ENCODE assay signal across 16 mouse cellular contexts in genomic region chr7:89456380-89457076, GRCm38 (mm10). TPM values are rescaled to one million over a fixed set of nuclear protein-coding genes. Genes with fewer than 3 reads are reported as not detected.
DNase-seq lines count a peak whose midpoint lies in the region; ATAC-seq and TF ChIP-seq lines count a peak whose summit lies in the region.
"Had no signal": no experiment of that assay in that cellular context is flagged by ENCODE, and none has a peak within 500 bp of the region (broad histone marks: within the 10 kb centered on the region; RNA-seq: fewer than 3 reads in every experiment).

No protein-coding gene starts in this region.

- no peak overlapping the region for H3K9ac ChIP-seq in kidney, embryonic 14.5 days (ENCODE audit: low read depth, low read length)
- H3K9ac ChIP-seq in embryonic facial prominence, embryonic 14.5 days (ENCODE audit: low read depth, low read length), result no peak overlapping the region
- H3K9ac ChIP-seq: heart, embryonic 13.5 days; limb, embryonic 15.5 days had no signal

- peak; percentile 35; the same call in 1 of the 2 replicates for ATAC-seq in kidney, embryonic 14.5 days (ENCODE audit: low FRiP score, low TSS enrichment)
- peak; percentile 68 for ATAC-seq in embryonic facial prominence, embryonic 14.5 days (ENCODE audit: low read depth)

- no peaks in the 10 kb centered on the region for H3K27me3 ChIP-seq in kidney, embryonic 14.5 days (ENCODE audit: control insufficient read depth, insufficient read depth, low read length)
- no peaks in the 10 kb centered on the region for H3K27me3 ChIP-seq in embryonic facial prominence, embryonic 14.5 days (replicated peaks; ENCODE audit: control insufficient read depth, insufficient read depth, low read length)
- no peaks in the 10 kb centered on the region for H3K27me3 ChIP-seq in limb, embryonic 10.5 days (ENCODE audit: low read depth, poor library complexity, severe bottlenecking)
- H3K27me3 ChIP-seq: heart, embryonic 13.5 days; limb, embryonic 15.5 days had no signal

- no peak overlapping the region; the same call in 1 of the 2 replicates for H3K27ac ChIP-seq in kidney, embryonic 14.5 days (ENCODE audit: low read depth, low read length)
- no peak overlapping the region for H3K27ac ChIP-seq in embryonic facial prominence, embryonic 14.5 days (replicated peaks; ENCODE audit: low read depth, low read length)
- peak overlapping the region; percentile 79 for H3K27ac ChIP-seq in limb, embryonic 10.5 days
- H3K27ac ChIP-seq: gastrocnemius, adult 2 months; heart, embryonic 13.5 days; layer of hippocampus, adult 2 months; limb, embryonic 15.5 days had no signal

- no peaks in the 10 kb centered on the region for H3K9me3 ChIP-seq in kidney, embryonic 14.5 days (ENCODE audit: control insufficient read depth, low read length)
- H3K9me3 ChIP-seq in embryonic facial prominence, embryonic 14.5 days (ENCODE audit: control insufficient read depth, low read length), result no peaks in the 10 kb centered on the region
- no peaks in the 10 kb centered on the region for H3K9me3 ChIP-seq in limb, embryonic 10.5 days (replicated peaks)
- H3K9me3 ChIP-seq: G1E; heart, embryonic 13.5 days; limb, embryonic 15.5 days had no signal

- peaks cover 7% of the 10 kb centered on the region; the same call in 1 of the 2 replicates for H3K4me1 ChIP-seq in kidney, embryonic 14.5 days (ENCODE audit: control insufficient read depth, insufficient read depth, low read length)
- H3K4me1 ChIP-seq in embryonic facial prominence, embryonic 14.5 days (ENCODE audit: control insufficient read depth, insufficient read depth, low read length), result peaks cover 14% of the 10 kb centered on the region
- H3K4me1 ChIP-seq in limb, embryonic 10.5 days, result peaks cover 27% of the 10 kb centered on the region

- no peak for TF ChIP-seq POLR2A in brain, embryonic 14.5 days (IDR thresholded peaks at IDR 0.05; ENCODE audit: borderline replicate concordance, extremely low read depth, insufficient read depth, insufficient read length, poor library complexity, severe bottlenecking)

- no peak for DNase-seq in kidney, adult 8-10 months
- peak; percentile 57 for DNase-seq in brain, embryonic 14.5 days (ENCODE audit: low read depth)
- DNase-seq in embryonic facial prominence, embryonic 14.5 days (ENCODE audit: low spot score), result peak; percentile 81
- peak; percentile 48 for DNase-seq in limb, embryonic 10.5 days (ENCODE audit: low spot score)
- DNase-seq in left cerebral cortex, adult 11 months (ENCODE audit: low spot score), result no peak
- no peak for DNase-seq in thymus, postnatal 10 days (ENCODE audit: low spot score in 2 of 2)
- DNase-seq in urinary bladder, postnatal 4 days (ENCODE audit: low spot score in 2 of 2), result no peak
- DNase-seq: B cell, adult 2 months; cerebellum, adult 2 months; gastrocnemius, adult 2 months; thymus, postnatal 36 days had no signal

- no peak overlapping the region for H3K4me3 ChIP-seq in kidney, embryonic 14.5 days (ENCODE audit: low read length)
- H3K4me3 ChIP-seq in embryonic facial prominence, embryonic 14.5 days (ENCODE audit: low read depth, low read length), result no peak overlapping the region
- no peak overlapping the region for H3K4me3 ChIP-seq in limb, embryonic 10.5 days
- H3K4me3 ChIP-seq: gastrocnemius, adult 2 months; heart, embryonic 13.5 days; layer of hippocampus, adult 2 months; limb, embryonic 15.5 days had no signal

- WGBS in kidney, embryonic 14.5 days, result 23% methylated on average over 7 of the region's 7 CpGs
- WGBS in embryonic facial prominence, embryonic 14.5 days, result 14% methylated on average over 7 of the region's 7 CpGs
- 44% methylated on average over 7 of the region's 7 CpGs for WGBS in limb, embryonic 10.5 days

- H3K4me2 ChIP-seq in kidney, embryonic 14.5 days (replicated peaks; ENCODE audit: low read depth, low read length), result no peak overlapping the region
- no peak overlapping the region for H3K4me2 ChIP-seq in embryonic facial prominence, embryonic 14.5 days (ENCODE audit: low read depth, low read length)
- H3K4me2 ChIP-seq: heart, embryonic 13.5 days; limb, embryonic 15.5 days had no signal

- H3K36me3 ChIP-seq in kidney, embryonic 14.5 days (ENCODE audit: control insufficient read depth, insufficient read depth, low read length), result no peaks in the 10 kb centered on the region
- H3K36me3 ChIP-seq in embryonic facial prominence, embryonic 14.5 days (ENCODE audit: control insufficient read depth, insufficient read depth, low read length), result no peaks in the 10 kb centered on the region
- no peaks in the 10 kb centered on the region for H3K36me3 ChIP-seq in limb, embryonic 10.5 days
- H3K36me3 ChIP-seq: G1E; heart, embryonic 13.5 days; limb, embryonic 15.5 days had no signal

- TF ChIP-seq CTCF in brain, embryonic 14.5 days (IDR thresholded peaks at IDR 0.05; ENCODE audit: borderline replicate concordance, extremely low read depth, insufficient read depth, insufficient read length), result no peak

RNA-seq across cellular contexts. Expression of gene Fzd4, which starts 52.4 kb away (rescaled TPM):
- 19.9 and 42.0 TPM in 2 replicates for polyA plus RNA-seq in kidney, embryonic 14.5 days (2014; fragmentation: Nextera tagmentation; extraction: Ambion mirVana)
- polyA plus RNA-seq in brain, embryonic 14.5 days (2012; rRNA removed), result 2.4 and 3.1 TPM in 2 replicates
- 20.2 and 21.8 TPM in 2 replicates for polyA plus RNA-seq in embryonic facial prominence, embryonic 14.5 days (2014; fragmentation: Nextera tagmentation; extraction: Ambion mirVana)
- polyA plus RNA-seq in limb, embryonic 10.5 days (2016; fragmentation: Nextera tagmentation; extraction: Ambion mirVana), result 3.9 and 6.4 TPM in 2 replicates
- polyA plus RNA-seq: G1E had no signal

RNA-seq across cellular contexts. Expression of gene Tmem135, which starts 52.5 kb away (rescaled TPM):
- 19.2 and 31.9 TPM in 2 replicates for polyA plus RNA-seq in kidney, embryonic 14.5 days (2014; fragmentation: Nextera tagmentation; extraction: Ambion mirVana)
- polyA plus RNA-seq in brain, embryonic 14.5 days (2012; rRNA removed), result 12.8 and 17.4 TPM in 2 replicates
- 18.8 and 21.4 TPM in 2 replicates for polyA plus RNA-seq in embryonic facial prominence, embryonic 14.5 days (2014; fragmentation: Nextera tagmentation; extraction: Ambion mirVana)
- 14.5 and 16.1 TPM in 2 replicates for polyA plus RNA-seq in limb, embryonic 10.5 days (2016; fragmentation: Nextera tagmentation; extraction: Ambion mirVana)

Comparison
In these comparisons a context has a peak if more than half of its experiments do, and no peak if none do; other contexts are left out.
1. DNase-seq: peak in brain, embryonic 14.5 days (single experiment), embryonic facial prominence, embryonic 14.5 days (single experiment) and limb, embryonic 10.5 days (single experiment); none in kidney, adult 8-10 months (0 of 2), left cerebral cortex, adult 11 months (single experiment), thymus, postnatal 10 days (0 of 2) and urinary bladder, postnatal 4 days (0 of 2).